Mouse (Mus musculus) ES-Bruce4 (cell line): ENCODE data around the gene Zfp583.

Source experiments
- CTCF ChIP-seq: IDR thresholded peaks from one replicate; pipeline ENCODE4 v1.8.1; 2011; ENCODE audit warnings: low read depth, low read length
- EP300 ChIP-seq: IDR thresholded peaks from 2 replicates; pipeline ENCODE4 v1.6.1; 2011; ENCODE audit warnings: low read depth, low read length; ENCODE audit not compliant: insufficient read depth
- POLR2A ChIP-seq: IDR thresholded peaks from one replicate; pipeline ENCODE4 v1.8.1; 2011; ENCODE audit warnings: low read length; ENCODE audit not compliant: insufficient read depth

GRCm38 (mm10) chr7:6285842-6286705 lies 45.0 kb downstream of the Zfp583 start, which contains the start of gene Zfp667:
- TF ChIP-seq CTCF, result no peak
- TF ChIP-seq POLR2A, result peak; percentile 72
- TF ChIP-seq EP300, result no peak
